Mouse (Mus musculus): ENCODE measurements at regions not wholly inside any gene's neighbourhood (a gene's known extent, or its start where the extent isn't known, plus 50 kb on each side); places are given as distances from the start of the nearest gene placed in this dataset.

DNA sequence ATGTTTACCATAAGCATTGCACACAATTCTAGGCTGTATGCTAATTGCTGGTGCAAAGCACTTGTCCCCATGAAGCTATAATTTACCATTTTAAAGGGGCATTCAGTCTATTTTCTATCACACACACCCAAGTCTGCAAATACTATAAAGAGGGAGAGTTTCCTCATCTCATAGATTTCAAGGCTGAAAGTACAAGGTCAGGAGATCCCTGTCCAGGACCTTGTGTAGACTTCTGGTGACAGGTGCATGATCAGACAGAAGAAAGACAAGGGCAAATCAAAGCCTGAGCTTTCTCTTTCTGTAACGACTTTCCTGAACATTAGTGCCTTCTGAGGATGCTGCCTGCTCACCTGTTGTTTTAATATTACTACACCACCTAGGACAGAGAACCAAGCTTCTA, 463.5 kb downstream of the Lrig3 start:
- Histone ChIP-seq H3K9me3 (replicated peaks; ENCODE audit: control insufficient read depth, low read length) (no peaks in the 10 kb centered on the region), H3K36me3 (replicated peaks; ENCODE audit: control insufficient read depth, insufficient read depth, low read length) (no peaks in the 10 kb centered on the region), H3K27me3 (ENCODE audit: control insufficient read depth, insufficient read depth, low read length) (no peaks in the 10 kb centered on the region), H3K27ac (ENCODE audit: low read depth) (no peak overlapping the region), H3K4me1 (ENCODE audit: control insufficient read depth, insufficient read depth) (no peaks in the 10 kb centered on the region), H3K4me2 (ENCODE audit: low read depth, low read length) (no peak overlapping the region), H3K9ac (replicated peaks; ENCODE audit: low read depth, low read length) (no peak overlapping the region), H3K4me3 (ENCODE audit: low read depth, low read length) (no peak overlapping the region)
- WGBS = 47% methylated on average over 1 of the region's 1 CpGs
- ATAC-seq (ENCODE audit: insufficient read depth, low read depth) (no peak), DNase-seq (ENCODE audit: low spot score) (no peak)
- TF ChIP-seq CTCF (IDR thresholded peaks at IDR 0.05; ENCODE audit: low read depth) = no peak

DNA sequence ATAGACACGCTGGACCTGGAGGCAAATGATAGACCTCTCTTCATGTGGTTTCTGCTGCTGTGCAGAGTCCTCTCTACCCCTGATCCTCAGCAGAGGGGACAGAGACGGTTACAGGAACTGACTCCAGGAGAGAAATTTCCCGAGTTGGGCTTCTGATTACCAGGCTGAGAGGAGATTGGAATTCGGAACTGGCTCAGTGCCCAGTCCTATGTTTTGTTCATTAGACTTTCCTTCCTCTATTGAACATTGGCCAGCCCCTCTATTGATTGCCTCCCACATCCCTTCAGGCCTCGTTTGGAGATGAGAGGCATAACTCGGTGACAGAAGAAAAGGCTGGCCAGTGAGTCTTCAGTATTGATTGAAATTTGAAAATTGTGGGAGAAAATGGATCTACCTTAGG, 456.1 kb downstream of the Lrig3 start:
- no peak overlapping the region for H3K4me2 ChIP-seq (ENCODE audit: low read depth, low read length)
- H3K4me3 ChIP-seq (ENCODE audit: low read depth, low read length) = no peak overlapping the region
- no peaks in the 10 kb centered on the region for H3K9me3 ChIP-seq (replicated peaks; ENCODE audit: control insufficient read depth, low read length)
- H3K27me3 ChIP-seq (ENCODE audit: control insufficient read depth, insufficient read depth, low read length) = no peaks in the 10 kb centered on the region
- ATAC-seq (ENCODE audit: insufficient read depth, low read depth) (no peak), DNase-seq (ENCODE audit: low spot score) (no peak)
- no peak overlapping the region for H3K27ac ChIP-seq (ENCODE audit: low read depth)
- no peak overlapping the region for H3K9ac ChIP-seq (replicated peaks; ENCODE audit: low read depth, low read length)
- no peak for TF ChIP-seq EP300 (IDR thresholded peaks at IDR 0.05; ENCODE audit: low read depth)
- no peak for TF ChIP-seq CTCF (IDR thresholded peaks at IDR 0.05; ENCODE audit: low read depth)
- WGBS = 36% methylated on average over 6 of the region's 6 CpGs
- no peaks in the 10 kb centered on the region for H3K36me3 ChIP-seq (replicated peaks; ENCODE audit: control insufficient read depth, insufficient read depth, low read length)
- H3K4me1 ChIP-seq (ENCODE audit: control insufficient read depth, insufficient read depth) = no peaks in the 10 kb centered on the region

DNA sequence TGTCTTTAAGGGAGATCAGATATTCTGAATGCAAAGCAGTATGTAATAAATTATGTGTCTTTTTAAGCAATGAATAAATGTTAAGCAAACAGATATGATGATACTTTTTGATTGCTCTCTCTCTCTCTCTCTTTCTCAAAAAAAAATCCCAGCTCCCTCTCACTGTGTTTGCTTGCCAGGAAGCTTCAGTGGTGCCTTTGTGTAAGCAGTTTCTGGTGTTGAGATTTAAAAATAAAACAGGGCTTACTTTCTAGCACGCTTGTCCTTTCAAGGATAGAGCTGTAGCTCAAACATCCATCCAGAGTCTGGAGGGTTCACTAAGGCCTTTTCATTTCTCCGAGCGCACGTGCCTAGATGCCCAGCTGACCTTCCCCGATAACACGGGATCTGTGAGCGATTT, 447.8 kb downstream of the Lrig3 start:
- H3K4me2 ChIP-seq (ENCODE audit: low read depth, low read length) = no peak overlapping the region
- 41% methylated on average over 7 of the region's 7 CpGs for WGBS
- no peak for DNase-seq (ENCODE audit: low spot score)
- H3K27me3 ChIP-seq (ENCODE audit: control insufficient read depth, insufficient read depth, low read length) = no peaks in the 10 kb centered on the region
- ATAC-seq (ENCODE audit: insufficient read depth, low read depth) = no peak
- no peak overlapping the region for H3K4me3 ChIP-seq (ENCODE audit: low read depth, low read length)
- no peak overlapping the region for H3K27ac ChIP-seq (ENCODE audit: low read depth)
- H3K9ac ChIP-seq (replicated peaks; ENCODE audit: low read depth, low read length) = no peak overlapping the region
- H3K4me1 ChIP-seq (ENCODE audit: control insufficient read depth, insufficient read depth) = peaks cover 5% of the 10 kb centered on the region; the same call in 1 of the 2 replicates
- TF ChIP-seq EP300 (IDR thresholded peaks at IDR 0.05; ENCODE audit: low read depth) = no peak
- TF ChIP-seq CTCF (IDR thresholded peaks at IDR 0.05; ENCODE audit: low read depth) = no peak
- H3K9me3 ChIP-seq (replicated peaks; ENCODE audit: control insufficient read depth, low read length) = no peaks in the 10 kb centered on the region
- H3K36me3 ChIP-seq (replicated peaks; ENCODE audit: control insufficient read depth, insufficient read depth, low read length) = no peaks in the 10 kb centered on the region

DNA sequence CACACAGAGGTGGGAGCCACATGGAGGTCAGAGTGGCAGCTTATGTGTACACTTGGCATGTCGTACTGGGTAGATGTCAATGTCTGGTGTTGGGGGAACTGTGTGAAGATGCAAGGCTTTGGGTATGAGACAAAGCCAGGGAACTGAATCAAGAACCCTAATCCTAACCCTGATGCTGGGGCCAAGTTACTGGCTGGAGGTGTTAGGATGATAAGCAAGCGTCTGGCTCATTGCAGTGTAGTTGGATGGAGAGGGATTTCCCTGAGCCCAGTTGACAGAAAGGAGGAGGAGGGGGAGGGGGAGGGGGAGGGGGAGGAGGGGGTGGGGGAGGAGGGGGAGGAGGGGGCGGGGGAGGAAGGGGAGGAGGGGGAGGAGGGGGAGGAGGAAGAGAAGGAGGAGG, 426.3 kb downstream of the Lrig3 start:
- Histone ChIP-seq H3K4me3 (ENCODE audit: low read depth, low read length) (0 out of 2 replicates have a peak overlapping the region, but pooled peaks have one; percentile 7), H3K27ac (ENCODE audit: low read depth) (peak overlapping the region; percentile 72), H3K4me2 (ENCODE audit: low read depth, low read length) (peak overlapping the region; percentile 51), H3K36me3 (replicated peaks; ENCODE audit: control insufficient read depth, insufficient read depth, low read length) (no peaks in the 10 kb centered on the region), H3K9me3 (replicated peaks; ENCODE audit: control insufficient read depth, low read length) (no peaks in the 10 kb centered on the region), H3K9ac (replicated peaks; ENCODE audit: low read depth, low read length) (no peak overlapping the region), H3K27me3 (ENCODE audit: control insufficient read depth, insufficient read depth, low read length) (no peaks in the 10 kb centered on the region), H3K4me1 (ENCODE audit: control insufficient read depth, insufficient read depth) (no peaks in the 10 kb centered on the region)
- DNase-seq (ENCODE audit: low spot score) (peak; percentile 16), ATAC-seq (ENCODE audit: insufficient read depth, low read depth) (peak; percentile 72)
- WGBS = 0% methylated on average over 2 of the region's 3 CpGs
- no peak for TF ChIP-seq EP300 (IDR thresholded peaks at IDR 0.05; ENCODE audit: low read depth)
- TF ChIP-seq CTCF (IDR thresholded peaks at IDR 0.05; ENCODE audit: low read depth) = no peak

GRCm38 (mm10) chr10:126391770-126392169, 425.8 kb downstream of the Lrig3 start:
- WGBS = 10% methylated on average over 6 of the region's 6 CpGs
- ATAC-seq (ENCODE audit: insufficient read depth, low read depth) = peak; percentile 74
- Histone ChIP-seq H3K27me3 (ENCODE audit: control insufficient read depth, insufficient read depth, low read length) (no peaks in the 10 kb centered on the region), H3K9ac (replicated peaks; ENCODE audit: low read depth, low read length) (no peak overlapping the region), H3K4me1 (ENCODE audit: control insufficient read depth, insufficient read depth) (no peaks in the 10 kb centered on the region), H3K9me3 (replicated peaks; ENCODE audit: control insufficient read depth, low read length) (no peaks in the 10 kb centered on the region), H3K36me3 (replicated peaks; ENCODE audit: control insufficient read depth, insufficient read depth, low read length) (no peaks in the 10 kb centered on the region), H3K4me3 (ENCODE audit: low read depth, low read length) (0 out of 2 replicates have a peak overlapping the region, but pooled peaks have one; percentile 7), H3K4me2 (ENCODE audit: low read depth, low read length) (peak overlapping the region; percentile 51), H3K27ac (ENCODE audit: low read depth) (peak overlapping the region; percentile 72)
- DNase-seq (ENCODE audit: low spot score) = peak; percentile 67
- TF ChIP-seq CTCF (IDR thresholded peaks at IDR 0.05; ENCODE audit: low read depth) = no peak
- TF ChIP-seq EP300 (IDR thresholded peaks at IDR 0.05; ENCODE audit: low read depth) = no peak

DNA sequence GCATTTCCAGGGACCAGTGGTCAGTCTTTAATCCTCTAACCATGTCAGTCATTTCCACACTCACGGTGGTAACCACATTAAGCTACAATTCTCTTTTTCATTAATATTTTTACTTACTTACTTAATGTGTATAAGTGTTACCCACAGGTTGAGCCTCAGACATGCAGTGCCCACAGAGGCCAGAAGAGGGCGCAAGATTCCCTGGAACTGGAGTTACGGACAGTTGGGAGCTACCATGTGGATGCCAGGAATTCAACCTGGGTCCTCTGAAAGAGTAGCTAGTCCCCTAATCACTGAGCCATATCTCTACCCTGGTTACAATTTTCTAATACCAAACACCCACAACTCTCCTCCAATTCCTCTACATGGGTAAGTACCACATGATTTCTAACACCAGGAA, 420.5 kb downstream of the Lrig3 start:
- H3K4me2 ChIP-seq (ENCODE audit: low read depth, low read length) = no peak overlapping the region
- no peak overlapping the region for H3K9ac ChIP-seq (replicated peaks; ENCODE audit: low read depth, low read length)
- DNase-seq (ENCODE audit: low spot score) = no peak
- ATAC-seq (ENCODE audit: insufficient read depth, low read depth) = no peak
- H3K4me3 ChIP-seq (ENCODE audit: low read depth, low read length) = no peak overlapping the region
- no peaks in the 10 kb centered on the region for H3K9me3 ChIP-seq (replicated peaks; ENCODE audit: control insufficient read depth, low read length)
- no peaks in the 10 kb centered on the region for H3K27me3 ChIP-seq (ENCODE audit: control insufficient read depth, insufficient read depth, low read length)
- peak; percentile 12; the same call in 1 of the 2 replicates for TF ChIP-seq CTCF (IDR thresholded peaks at IDR 0.05; ENCODE audit: low read depth)
- no peak for TF ChIP-seq EP300 (IDR thresholded peaks at IDR 0.05; ENCODE audit: low read depth)
- WGBS = 73% methylated on average over 3 of the region's 3 CpGs
- H3K27ac ChIP-seq (ENCODE audit: low read depth) = no peak overlapping the region
- H3K36me3 ChIP-seq (replicated peaks; ENCODE audit: control insufficient read depth, insufficient read depth, low read length) = no peaks in the 10 kb centered on the region
- H3K4me1 ChIP-seq (ENCODE audit: control insufficient read depth, insufficient read depth) = no peaks in the 10 kb centered on the region

Data from heart, postnatal 0 days (tissue).